Mouse (Mus musculus) heart, embryonic 16.5 days (tissue): ENCODE measurements around the gene Oca2. TPM values are rescaled to one million over a fixed set of nuclear protein-coding genes. Genes with fewer than 3 reads are reported as not detected.
A peak's percentile ranks its signal among the peaks of the same experiment; 100 is the strongest.

ENCODE experiments used
- ATAC-seq: fragments of 200-750 bp; cut with Nextera tagmentation; replicated peaks from 2 replicates; pipeline ENCODE4 v1.8.0; 2017; ENCODE audit warnings: moderate number of reproducible peaks; ENCODE audit not compliant: insufficient read depth, low FRiP score; ENCODE audit errors: extremely low read depth
- H3K27ac ChIP-seq: fragments of 300-500 bp; sonication (generic); 2 replicates; pipeline ENCODE4 v1.5.1; 2014; ENCODE audit warnings: mild to moderate bottlenecking, low read length, control low read depth, moderate library complexity
- H3K27me3 ChIP-seq: fragments of 300-500 bp; sonication (generic); 2 replicates; pipeline ENCODE4 v1.6.1; 2014; ENCODE audit warnings: low read length, mixed read lengths; ENCODE audit not compliant: control insufficient read depth, insufficient read depth
- H3K36me3 ChIP-seq: fragments of 300-500 bp; sonication (generic); 2 replicates; pipeline ENCODE4 v1.6.1; 2014; ENCODE audit not compliant: control insufficient read depth, insufficient read depth
- H3K4me1 ChIP-seq: fragments of 300-500 bp; sonication (generic); 2 replicates; pipeline ENCODE4 v1.6.1; 2014; ENCODE audit warnings: low read length, mixed read lengths; ENCODE audit not compliant: control insufficient read depth, insufficient read depth
- H3K4me2 ChIP-seq: fragments of 300-500 bp; sonication (generic); 2 replicates; pipeline ENCODE4 v1.6.1; 2014; ENCODE audit warnings: low read depth, mild to moderate bottlenecking, control low read depth, low read length
- H3K4me3 ChIP-seq: fragments of 300-500 bp; sonication (generic); 2 replicates; pipeline ENCODE4 v1.5.1; 2014; ENCODE audit warnings: mild to moderate bottlenecking, control low read depth, low read length
- H3K9ac ChIP-seq: fragments of 300-500 bp; sonication (generic); 2 replicates; pipeline ENCODE4 v1.6.1; 2014; ENCODE audit warnings: low read length, control low read depth
- H3K9me3 ChIP-seq: fragments of 300-500 bp; sonication (generic); replicated peaks from 2 replicates; pipeline ENCODE4 v1.6.1; 2016; ENCODE audit warnings: low read length; ENCODE audit not compliant: control insufficient read depth
- WGBS: fragments of 180-500 bp; shearing (Covaris S2); extraction: QIAGEN DNeasy Blood & Tissue Kit; methylation state at CpG from one replicate; pipeline ENCODE4 v1.1.7; 2014; 5-methylcytosine and 5-hydroxymethylcytosine counted together
- polyA plus RNA-seq: library from polyadenylated mRNA; unstranded; fragments of >200 nt; fragmentation: Nextera tagmentation; extraction: Ambion mirVana; gene quantifications from 2 replicates; pipeline ENCODE4 v1.2.1, GENCODE M21; 2015

The Oca2 gene
- polyA plus RNA-seq, 1 experiment from 2014 or later: not detected

DNA sequence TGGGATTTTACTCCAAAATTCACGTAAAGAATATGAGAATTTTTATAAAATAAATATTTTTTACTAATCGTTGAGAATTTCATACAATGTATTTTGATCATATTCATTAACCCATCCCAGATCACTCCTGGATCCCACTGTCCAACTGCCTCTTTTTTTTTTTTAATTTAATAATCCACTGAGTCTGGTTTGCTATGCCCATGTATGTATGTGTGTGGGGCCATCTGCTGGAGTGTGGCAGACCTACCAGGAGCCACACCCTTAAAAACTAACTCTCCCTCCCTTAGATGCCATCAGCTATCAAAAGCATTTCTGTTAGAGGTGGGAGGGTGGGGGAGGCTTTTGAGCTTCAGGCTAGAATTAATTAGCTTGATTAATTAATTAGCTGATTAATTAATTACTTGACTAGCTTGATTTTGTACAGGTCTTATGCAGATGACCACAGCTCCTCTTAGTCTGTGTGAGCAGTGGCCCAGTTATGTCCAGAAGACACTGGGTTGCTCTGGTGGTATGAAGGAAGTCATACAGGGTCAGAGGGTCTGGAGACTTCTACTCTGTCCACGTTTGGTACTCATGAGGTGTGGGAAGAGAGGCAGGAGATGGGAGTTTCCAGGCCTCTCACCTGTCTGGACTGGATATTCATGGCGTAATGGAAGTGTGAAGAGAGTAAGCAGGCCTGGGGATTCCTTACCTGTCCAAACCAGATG lies 221.4 kb downstream of the Oca2 start:
- Histone ChIP-seq H3K27ac (no peak overlapping the region), H3K4me2 (no peak overlapping the region), H3K9me3 (no peaks in the 10 kb centered on the region; the same call in 1 of the 2 replicates), H3K27me3 (no peaks in the 10 kb centered on the region), H3K4me3 (no peak overlapping the region), H3K9ac (no peak overlapping the region), H3K4me1 (no peaks in the 10 kb centered on the region), H3K36me3 (no peaks in the 10 kb centered on the region)
- 68% methylated on average over 4 of the region's 4 CpGs for WGBS
- ATAC-seq: no peak

DNA sequence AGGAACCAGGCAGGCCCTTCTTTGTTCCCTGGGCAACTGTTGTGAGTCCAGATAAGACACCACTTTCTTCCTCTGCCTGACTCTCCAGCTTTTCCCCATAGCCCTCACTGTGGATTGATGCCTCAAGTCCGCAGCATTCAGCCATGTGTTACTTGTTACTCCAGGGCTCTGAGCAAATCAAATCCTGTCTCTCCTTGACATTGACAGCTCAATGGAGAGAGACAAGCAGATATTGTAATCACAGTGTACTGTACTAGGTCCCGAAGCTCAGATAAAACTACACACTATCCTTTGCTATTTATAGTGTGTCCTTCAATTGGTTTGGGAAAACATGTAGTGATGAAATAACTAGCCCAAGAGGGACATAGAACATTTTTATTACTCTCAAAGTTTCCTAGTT lies 258.7 kb downstream of the Oca2 start:
- no peak overlapping the region for H3K9ac ChIP-seq
- H3K27ac ChIP-seq: no peak overlapping the region
- ATAC-seq: peak; percentile 63
- no peaks in the 10 kb centered on the region for H3K9me3 ChIP-seq
- no peak overlapping the region for H3K4me2 ChIP-seq
- H3K4me3 ChIP-seq: no peak overlapping the region
- H3K27me3 ChIP-seq: no peaks in the 10 kb centered on the region
- WGBS: 20% methylated on average over 2 of the region's 2 CpGs
- no peaks in the 10 kb centered on the region; the same call in 1 of the 2 replicates for H3K4me1 ChIP-seq
- H3K36me3 ChIP-seq: no peaks in the 10 kb centered on the region

DNA sequence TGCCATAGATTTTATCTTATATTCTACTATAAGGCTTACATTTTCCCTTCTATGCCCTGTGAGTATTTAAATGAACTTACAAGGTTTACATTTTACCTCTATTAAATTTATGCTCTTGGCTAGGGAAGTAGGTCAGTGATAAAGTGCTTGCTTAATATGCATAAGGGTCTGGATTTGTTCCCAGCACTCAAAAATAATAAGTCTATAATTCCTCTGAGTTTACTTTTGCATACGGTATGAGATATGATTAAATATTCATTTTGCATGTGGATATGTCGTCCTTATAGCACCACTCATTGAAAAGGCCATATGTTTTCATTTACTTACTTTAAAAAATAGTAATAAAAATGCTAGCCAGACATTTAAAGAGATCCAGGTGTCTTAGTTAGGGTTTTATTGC lies 259.8 kb downstream of the Oca2 start:
- Histone ChIP-seq H3K9ac (no peak overlapping the region), H3K36me3 (no peaks in the 10 kb centered on the region), H3K9me3 (no peaks in the 10 kb centered on the region; the same call in 1 of the 2 replicates), H3K27me3 (no peaks in the 10 kb centered on the region), H3K4me1 (no peaks in the 10 kb centered on the region; the same call in 1 of the 2 replicates), H3K4me3 (no peak overlapping the region), H3K4me2 (no peak overlapping the region), H3K27ac (no peak overlapping the region)
- no peak for ATAC-seq
- WGBS: 72% methylated on average over 2 of the region's 2 CpGs

DNA sequence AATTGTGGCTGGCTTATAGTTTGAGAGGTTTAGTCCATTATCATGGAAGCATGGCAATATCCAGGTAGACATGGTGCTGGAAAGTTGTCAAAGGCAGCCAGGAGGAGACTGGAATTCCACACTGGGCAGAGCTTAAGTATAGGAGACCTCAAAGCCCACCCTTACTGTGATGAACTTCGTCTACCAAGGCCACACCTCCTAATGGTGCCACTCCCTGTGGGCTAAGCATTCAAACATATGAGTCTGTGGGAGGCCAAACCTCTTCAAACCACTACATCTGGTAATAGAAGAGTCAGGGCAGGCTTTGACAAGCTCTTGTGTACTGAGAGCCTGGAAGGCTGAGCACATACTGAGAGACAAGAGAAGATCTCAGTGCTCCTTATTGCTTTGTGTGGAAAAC lies 260.2 kb downstream of the Oca2 start:
- WGBS: 42% methylated on average over 1 of the region's 1 CpGs
- no peak for ATAC-seq
- no peak overlapping the region for H3K27ac ChIP-seq
- no peak overlapping the region for H3K9ac ChIP-seq
- no peak overlapping the region for H3K4me2 ChIP-seq
- H3K27me3 ChIP-seq: no peaks in the 10 kb centered on the region
- H3K9me3 ChIP-seq: no peaks in the 10 kb centered on the region; the same call in 1 of the 2 replicates
- no peaks in the 10 kb centered on the region; the same call in 1 of the 2 replicates for H3K4me1 ChIP-seq
- no peaks in the 10 kb centered on the region for H3K36me3 ChIP-seq
- no peak overlapping the region for H3K4me3 ChIP-seq

DNA sequence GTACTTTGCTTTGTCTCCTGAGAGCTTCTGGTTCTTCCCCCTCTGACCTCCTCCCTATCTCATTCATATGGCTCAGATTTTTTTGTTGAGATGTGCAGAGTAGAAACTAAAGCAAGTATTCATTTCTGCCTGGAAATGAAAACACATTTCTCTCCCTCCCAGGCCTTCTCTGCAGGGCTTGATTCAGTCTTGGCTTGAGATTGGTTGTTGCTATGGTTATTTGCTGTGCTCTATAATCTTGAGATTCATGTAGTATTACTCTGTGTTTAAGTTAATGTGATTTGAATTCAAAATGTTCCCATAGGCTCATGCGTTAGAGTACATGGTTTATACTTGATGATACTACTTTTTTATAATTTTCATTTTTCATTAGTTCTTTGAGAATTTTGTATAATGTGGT lies 260.9 kb downstream of the Oca2 start:
- H3K4me2 ChIP-seq: no peak overlapping the region
- ATAC-seq: no peak
- H3K36me3 ChIP-seq: no peaks in the 10 kb centered on the region
- no peaks in the 10 kb centered on the region for H3K27me3 ChIP-seq
- H3K9ac ChIP-seq: no peak overlapping the region
- no peak overlapping the region for H3K27ac ChIP-seq
- H3K9me3 ChIP-seq: no peaks in the 10 kb centered on the region; the same call in 1 of the 2 replicates
- no peak overlapping the region for H3K4me3 ChIP-seq
- no peaks in the 10 kb centered on the region; the same call in 1 of the 2 replicates for H3K4me1 ChIP-seq
- 88% methylated on average over 1 of the region's 1 CpGs for WGBS

DNA sequence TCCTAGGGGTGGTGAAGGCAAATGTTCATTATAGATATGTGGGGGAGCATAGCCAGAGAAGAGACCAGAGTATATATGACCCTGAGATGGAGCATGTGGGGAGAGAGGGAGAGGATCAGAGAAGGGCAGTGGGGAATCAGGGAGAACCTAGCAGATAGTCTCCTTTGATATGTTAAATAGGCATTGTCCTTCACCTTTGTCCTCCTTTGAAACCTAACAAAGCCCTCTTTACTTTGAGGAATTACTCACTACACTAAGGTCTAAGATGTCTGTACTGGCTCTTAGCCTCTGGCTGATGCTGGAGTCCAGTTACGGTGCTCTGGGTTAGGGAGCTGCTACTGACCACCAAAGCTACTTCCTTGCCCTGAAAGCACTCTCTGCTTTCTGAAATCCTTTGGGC lies 279.0 kb downstream of the Oca2 start:
- ATAC-seq: no peak
- Histone ChIP-seq H3K27me3 (no peaks in the 10 kb centered on the region), H3K36me3 (no peaks in the 10 kb centered on the region), H3K9ac (no peak overlapping the region), H3K27ac (no peak overlapping the region), H3K4me1 (no peaks in the 10 kb centered on the region), H3K4me3 (no peak overlapping the region), H3K9me3 (no peaks in the 10 kb centered on the region), H3K4me2 (no peak overlapping the region)
- 28% methylated on average over 1 of the region's 1 CpGs for WGBS

DNA sequence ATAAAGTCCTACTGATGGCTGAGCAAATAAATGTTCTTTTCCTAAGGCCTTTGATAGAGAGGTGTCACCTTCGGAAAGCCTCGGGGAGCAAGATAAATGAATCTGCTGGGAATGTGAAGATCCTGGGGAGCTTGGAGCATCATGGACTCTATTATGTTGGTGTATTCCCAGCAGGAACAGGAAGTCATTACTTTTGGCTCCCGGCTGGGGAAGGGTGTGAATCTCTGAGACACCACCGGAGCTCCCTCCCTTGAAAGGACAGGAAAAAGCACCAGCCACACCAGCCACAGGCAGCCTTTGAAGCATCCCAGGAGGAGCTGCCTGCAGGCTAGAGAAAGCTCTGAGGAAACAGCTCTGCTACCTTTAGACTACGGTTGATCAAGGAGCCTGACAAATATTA lies 280.2 kb downstream of the Oca2 start:
- no peaks in the 10 kb centered on the region for H3K27me3 ChIP-seq
- no peaks in the 10 kb centered on the region for H3K36me3 ChIP-seq
- no peak overlapping the region for H3K9ac ChIP-seq
- H3K27ac ChIP-seq: no peak overlapping the region
- no peak overlapping the region for H3K4me2 ChIP-seq
- 4% methylated on average over 5 of the region's 5 CpGs for WGBS
- H3K4me3 ChIP-seq: no peak overlapping the region
- H3K4me1 ChIP-seq: no peaks in the 10 kb centered on the region
- ATAC-seq: no peak
- no peaks in the 10 kb centered on the region for H3K9me3 ChIP-seq

DNA sequence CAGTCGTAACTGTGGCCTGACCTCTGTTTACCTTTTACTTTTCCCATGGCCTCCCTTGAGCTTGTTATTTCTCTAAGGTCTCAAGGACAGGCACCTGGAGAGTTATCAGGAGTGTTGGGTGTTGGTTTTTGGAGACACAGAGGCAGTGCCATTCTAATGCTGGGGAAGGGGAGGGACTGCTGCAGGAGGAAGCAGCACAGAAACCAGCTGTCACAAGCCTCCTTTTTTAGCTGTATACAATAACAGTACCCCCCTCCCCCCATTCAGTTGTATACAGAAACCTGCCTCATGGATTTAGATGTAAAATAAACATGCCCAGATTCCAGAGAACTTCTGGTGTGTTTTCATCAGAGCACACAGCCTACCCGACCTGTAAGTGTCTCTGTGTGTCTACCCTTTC lies 295.3 kb downstream of the Oca2 start:
- 45% methylated on average over 2 of the region's 2 CpGs for WGBS
- no peaks in the 10 kb centered on the region for H3K36me3 ChIP-seq

DNA sequence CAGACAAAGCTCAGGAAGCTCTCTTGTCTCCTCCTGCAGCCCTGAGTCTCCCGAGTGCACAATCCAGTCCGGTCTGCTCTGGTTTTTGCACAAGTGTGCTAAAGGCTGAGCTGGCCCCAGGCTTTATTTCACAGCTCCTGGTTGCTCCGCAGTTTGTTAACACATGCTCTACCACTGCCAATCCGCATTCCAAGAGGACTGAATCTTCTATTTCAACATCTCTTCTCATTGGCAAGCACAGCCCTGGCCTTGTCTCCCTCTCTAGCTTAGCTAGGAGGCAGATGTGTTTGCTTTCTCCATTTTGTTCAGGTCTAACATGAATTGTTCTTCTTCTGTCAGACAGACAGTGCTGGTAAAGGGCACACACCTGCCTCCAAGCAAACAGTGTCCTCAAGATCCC lies 309.7 kb downstream of the Oca2 start:
- no peak overlapping the region for H3K9ac ChIP-seq
- no peak for ATAC-seq
- 46% methylated on average over 4 of the region's 4 CpGs for WGBS

More for the DNA sequence above, 295.3 kb downstream of the Oca2 start:
- H3K9ac ChIP-seq: no peak overlapping the region
- no peak overlapping the region for H3K4me2 ChIP-seq
- no peaks in the 10 kb centered on the region for H3K4me1 ChIP-seq
- no peak for ATAC-seq
- no peak overlapping the region for H3K4me3 ChIP-seq
- no peaks in the 10 kb centered on the region for H3K9me3 ChIP-seq
- H3K27me3 ChIP-seq: no peaks in the 10 kb centered on the region
- H3K27ac ChIP-seq: no peak overlapping the region

More for the DNA sequence above, 309.7 kb downstream of the Oca2 start:
- Histone ChIP-seq H3K4me2 (no peak overlapping the region), H3K36me3 (no peaks in the 10 kb centered on the region), H3K4me1 (no peaks in the 10 kb centered on the region), H3K9me3 (no peaks in the 10 kb centered on the region), H3K4me3 (no peak overlapping the region), H3K27me3 (no peaks in the 10 kb centered on the region), H3K27ac (no peak overlapping the region)
